Mouse (Mus musculus) heart, adult 2 months (tissue): ENCODE measurements around the gene Gm37240. TPM values are rescaled to one million over a fixed set of nuclear protein-coding genes. Genes with fewer than 3 reads are reported as not detected.

Experiments
- DNase-seq, 2 experiments: peaks; one replicate each; pipeline ENCODE4 v3.0.0; 2021
- H3K27ac ChIP-seq: fragments of 200-600 bp; 2 replicates; pipeline ENCODE4 v1.8.1; 2022
- H3K27me3 ChIP-seq: fragments of 200-500 bp; 2 replicates; pipeline ENCODE4 v1.6.1; 2012; ENCODE audit warnings: mild to moderate bottlenecking, low read length, inconsistent platforms, mixed read lengths; ENCODE audit not compliant: control insufficient read depth, insufficient read depth
- H3K36me3 ChIP-seq: fragments of 200-500 bp; 2 replicates; pipeline ENCODE4 v1.6.1; 2012; ENCODE audit warnings: low read length, inconsistent platforms; ENCODE audit not compliant: control insufficient read depth, insufficient read depth
- H3K4me1 ChIP-seq: fragments of 200-500 bp; 2 replicates; pipeline ENCODE4 v1.6.1; 2011; ENCODE audit warnings: low read length; ENCODE audit not compliant: control insufficient read depth, insufficient read depth
- H3K4me3 ChIP-seq: fragments of 200-600 bp; 2 replicates; pipeline ENCODE4 v1.8.1; 2022
- H3K79me2 ChIP-seq: fragments of 200-500 bp; replicated peaks from 2 replicates; pipeline ENCODE4 v1.6.1; 2012; ENCODE audit warnings: mild to moderate bottlenecking, inconsistent platforms, low read length, moderate library complexity, mixed read lengths; ENCODE audit not compliant: control insufficient read depth, insufficient read depth
- H3K9ac ChIP-seq: fragments of 200-500 bp; 2 replicates; pipeline ENCODE4 v1.6.1; 2012; ENCODE audit warnings: low read depth, mild to moderate bottlenecking, control low read depth, inconsistent platforms, low read length, mixed read lengths
- CTCF ChIP-seq: fragments of 200-600 bp; IDR thresholded peaks from 2 replicates; pipeline ENCODE4 v1.8.1; 2022; ENCODE audit warnings: antibody characterized with exemption, mild to moderate bottlenecking, moderate library complexity
- EP300 ChIP-seq: fragments of 200-500 bp; IDR thresholded peaks from 2 replicates; pipeline ENCODE4 v1.6.1; 2011; ENCODE audit warnings: low read depth, low read length, control low read depth; ENCODE audit not compliant: insufficient read depth
- POLR2A ChIP-seq: fragments of 200-500 bp; IDR thresholded peaks from 2 replicates; pipeline ENCODE4 v1.6.1; 2011; ENCODE audit warnings: mild to moderate bottlenecking, low read depth, low read length, control low read depth; ENCODE audit not compliant: insufficient read depth
- WGBS: fragments of 180-500 bp; shearing (Covaris S2); methylation state at CpG from one replicate; pipeline ENCODE4 v1.1.7; 2018; 5-methylcytosine and 5-hydroxymethylcytosine counted together
- intact Hi-C: fragments of 180-260 bp; cut with DNase I; formaldehyde crosslinking; loops from one replicate; pipeline ENCODE4 v1.15.1; 2025
- polyA plus RNA-seq: library from polyadenylated mRNA; depleted of rRNA; stranded (reverse); fragments of >200 nt; gene quantifications from 2 replicates; pipeline ENCODE4 v1.2.3, GENCODE M21; 2012
- total RNA-seq, 2 experiments: library from RNA; stranded (reverse); gene quantifications; 2 replicates each; pipeline ENCODE4 v1.2.3; 2021

Gene Gm37240
- total and polyA plus RNA-seq, 3 experiments, result 25.0 to 45.3 (median 36.6) TPM

GRCm38 (mm10) chr3:85666166-85666565, 221.2 kb downstream of the Gm37240 start:
- H3K4me3 ChIP-seq, result no peak overlapping the region
- no peak for DNase-seq
- peaks cover 1% of the 10 kb centered on the region; the same call in 1 of the 2 replicates for H3K4me1 ChIP-seq
- no peak overlapping the region for H3K9ac ChIP-seq
- WGBS, result 48% methylated on average over 3 of the region's 3 CpGs
- no peaks in the 10 kb centered on the region for H3K36me3 ChIP-seq
- no peaks in the 10 kb centered on the region for H3K79me2 ChIP-seq
- intact Hi-C loops, result no loop called here
- H3K27ac ChIP-seq, result no peak overlapping the region; the same call in 1 of the 2 replicates
- no peaks in the 10 kb centered on the region for H3K27me3 ChIP-seq
- no peak for TF ChIP-seq CTCF
- TF ChIP-seq EP300, result no peak
- no peak for TF ChIP-seq POLR2A

GRCm38 (mm10) chr3:85664591-85665171, 222.6 kb downstream of the Gm37240 start:
- no peak overlapping the region for H3K4me3 ChIP-seq
- H3K27ac ChIP-seq, result no peak overlapping the region
- intact Hi-C loops, result no loop called here
- H3K9ac ChIP-seq, result no peak overlapping the region
- H3K79me2 ChIP-seq, result no peaks in the 10 kb centered on the region
- no peaks in the 10 kb centered on the region for H3K27me3 ChIP-seq
- peaks cover 1% of the 10 kb centered on the region; the same call in 1 of the 2 replicates for H3K4me1 ChIP-seq
- no peak for DNase-seq
- TF ChIP-seq CTCF (no peak), POLR2A (no peak), EP300 (no peak)
- H3K36me3 ChIP-seq, result no peaks in the 10 kb centered on the region
- WGBS, result 85% methylated on average over 10 of the region's 10 CpGs

GRCm38 (mm10) chr3:85663826-85664225, 223.5 kb downstream of the Gm37240 start:
- Histone ChIP-seq H3K9ac (no peak overlapping the region), H3K27ac (no peak overlapping the region), H3K27me3 (no peaks in the 10 kb centered on the region), H3K4me3 (no peak overlapping the region), H3K4me1 (peaks cover 1% of the 10 kb centered on the region; the same call in 1 of the 2 replicates), H3K36me3 (no peaks in the 10 kb centered on the region), H3K79me2 (no peaks in the 10 kb centered on the region)
- 81% methylated on average over 5 of the region's 5 CpGs for WGBS
- intact Hi-C loops, result no loop called here
- no peak for TF ChIP-seq EP300
- no peak for DNase-seq

- intact Hi-C loops, result no loop called here
- WGBS, result 63% methylated on average over 10 of the region's 10 CpGs
Observed at GRCm38 (mm10) chr3:85661926-85662813, 225.1 kb downstream of the Gm37240 start.

GRCm38 (mm10) chr3:85659681-85660080, 227.6 kb downstream of the Gm37240 start:
- Histone ChIP-seq H3K27me3 (no peaks in the 10 kb centered on the region), H3K27ac (no peak overlapping the region), H3K36me3 (no peaks in the 10 kb centered on the region), H3K9ac (no peak overlapping the region), H3K4me3 (no peak overlapping the region), H3K79me2 (no peaks in the 10 kb centered on the region), H3K4me1 (no peaks in the 10 kb centered on the region)
- DNase-seq, result no peak
- WGBS, result 68% methylated on average over 7 of the region's 7 CpGs
- TF ChIP-seq CTCF (no peak), POLR2A (no peak), EP300 (no peak)
- intact Hi-C loops, result no loop called here

More at GRCm38 (mm10) chr3:85661926-85662813, 225.1 kb downstream of the Gm37240 start:
- H3K9ac ChIP-seq, result no peak overlapping the region
- peaks cover 1% of the 10 kb centered on the region; the same call in 1 of the 2 replicates for H3K4me1 ChIP-seq
- no peaks in the 10 kb centered on the region for H3K36me3 ChIP-seq
- no peaks in the 10 kb centered on the region for H3K79me2 ChIP-seq
- H3K27me3 ChIP-seq, result no peaks in the 10 kb centered on the region
- no peak for DNase-seq
- no peak for TF ChIP-seq POLR2A
- no peak for TF ChIP-seq EP300
- no peak for TF ChIP-seq CTCF
- H3K27ac ChIP-seq, result no peak overlapping the region
- no peak overlapping the region for H3K4me3 ChIP-seq

GRCm38 (mm10) chr3:85655538-85655937, 231.8 kb downstream of the Gm37240 start:
- Histone ChIP-seq H3K27ac (no peak overlapping the region), H3K27me3 (no peaks in the 10 kb centered on the region), H3K79me2 (no peaks in the 10 kb centered on the region), H3K4me3 (no peak overlapping the region), H3K4me1 (no peaks in the 10 kb centered on the region), H3K36me3 (no peaks in the 10 kb centered on the region), H3K9ac (no peak overlapping the region)
- TF ChIP-seq EP300, result no peak
- TF ChIP-seq CTCF, result no peak
- no peak for TF ChIP-seq POLR2A
- intact Hi-C loops, result no loop called here
- WGBS, result 97% methylated on average over 3 of the region's 3 CpGs
- DNase-seq, result no peak
